In the genomic region with DNA sequence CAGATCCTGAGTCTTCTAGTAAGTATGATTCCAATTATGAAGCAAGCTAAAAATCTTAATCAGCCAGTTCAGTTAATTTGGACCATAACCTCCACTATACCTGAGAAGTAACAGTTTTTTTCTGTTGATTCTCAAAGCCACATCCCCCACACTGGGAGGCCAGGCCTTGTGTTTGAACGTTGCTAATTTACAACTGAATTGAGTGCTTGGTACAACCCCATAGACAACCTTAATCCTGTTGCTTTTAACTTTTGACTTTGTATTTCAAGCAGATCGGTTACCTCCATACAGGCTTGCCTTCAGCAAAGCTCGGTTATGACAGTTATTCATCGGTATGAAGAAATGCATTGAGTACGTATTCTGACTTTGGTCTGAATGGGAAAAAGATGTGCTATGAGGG, we compare ENCODE assay signal across 20 mouse cellular contexts.
DNase-seq lines count a peak whose midpoint lies in the region; TF ChIP-seq lines count a peak whose summit lies in the region.
"Had no signal": no experiment of that assay in that cellular context is flagged by ENCODE, and none has a peak within 500 bp of the region (broad histone marks: within the 10 kb centered on the region; RNA-seq: fewer than 3 reads in every experiment).

No protein-coding gene starts in this region.

- in situ Hi-C loops in ES-E14 (cut with MboI; ENCODE audit: low sequenced_read_pairs in 2 of 2, unreplicated experiment in 2 of 2) = no loop called here

- TF ChIP-seq CTCF in E14TG2a.4 (conservative IDR thresholded peaks at IDR 0.05; ENCODE audit: low read length) = no peak
- TF ChIP-seq CTCF in ES-Bruce4 (IDR thresholded peaks at IDR 0.05; ENCODE audit: low read depth, low read length) = no peak

- TF ChIP-seq EP300 in ES-Bruce4 (IDR thresholded peaks at IDR 0.05; ENCODE audit: insufficient read depth, low read depth, low read length) = no peak

- H3K27ac ChIP-seq in ES-Bruce4 (ENCODE audit: insufficient read depth, low read length) (peak overlapping the region; percentile 56; the same call in 1 of the 2 replicates), ES-E14 (ENCODE audit: insufficient read depth, low read depth, low read length, poor library complexity, severe bottlenecking) (peak overlapping the region; percentile 81; the same call in 1 of the 2 replicates)
- H3K27ac ChIP-seq: embryonic facial prominence, embryonic 10.5 days; embryonic facial prominence, embryonic 12.5 days; forebrain, embryonic 13.5 days; forebrain, embryonic 15.5 days had no signal

- H3K9me3 ChIP-seq in E14TG2a.4 (ENCODE audit: low read length) = peaks cover 15% of the 10 kb centered on the region
- no peaks in the 10 kb centered on the region; the same call in 1 of the 2 replicates for H3K9me3 ChIP-seq in ES-Bruce4 (replicated peaks; ENCODE audit: control insufficient read depth, insufficient read depth, low read length, poor library complexity, severe bottlenecking)
- H3K9me3 ChIP-seq in ES-E14 (ENCODE audit: control insufficient read depth, insufficient read depth, low read depth, low read length) = no peaks in the 10 kb centered on the region
- H3K9me3 ChIP-seq: embryonic facial prominence, embryonic 10.5 days; embryonic facial prominence, embryonic 12.5 days; forebrain, embryonic 13.5 days; forebrain, embryonic 15.5 days had no signal

- H3K9ac ChIP-seq in ES-Bruce4 (ENCODE audit: low read depth, poor library complexity, severe bottlenecking) = no peak overlapping the region
- no peak overlapping the region for H3K9ac ChIP-seq in ES-E14 (ENCODE audit: insufficient read depth, low read depth, low read length, poor library complexity, severe bottlenecking)
- H3K9ac ChIP-seq: embryonic facial prominence, embryonic 12.5 days; forebrain, embryonic 13.5 days; forebrain, embryonic 15.5 days; forebrain, postnatal 0 days had no signal

- TF ChIP-seq POLR2A in ES-Bruce4 (IDR thresholded peaks at IDR 0.05; ENCODE audit: insufficient read depth, low read length) = no peak

- H3K4me3 ChIP-seq in E14TG2a.4 (replicated peaks; ENCODE audit: low read length) (peak overlapping the region; percentile 54), ES-Bruce4 (ENCODE audit: low read depth, low read length) (no peak overlapping the region), ES-E14 (ENCODE audit: insufficient read depth in 1 of 2, low read depth in 1 of 2, low read length in 2 of 2, poor library complexity in 1 of 2, severe bottlenecking in 1 of 2) (peak overlapping the region in 1 of 2 experiments; percentile 16; a peak in 1 of 4 replicates)
- H3K4me3 ChIP-seq: embryonic facial prominence, embryonic 10.5 days; embryonic facial prominence, embryonic 12.5 days; forebrain, embryonic 13.5 days; forebrain, embryonic 15.5 days had no signal

- H3K4me1 ChIP-seq in E14TG2a.4 (replicated peaks; ENCODE audit: low read depth, low read length) (peaks cover 48% of the 10 kb centered on the region), ES-Bruce4 (ENCODE audit: control insufficient read depth, insufficient read depth, low read length) (no peaks in the 10 kb centered on the region), ES-E14 (ENCODE audit: control insufficient read depth in 2 of 2, insufficient read depth in 2 of 2, low read length in 2 of 2, poor library complexity in 1 of 2) (peaks cover 10 to 11% of the 10 kb centered on the region in 2 experiments)
- H3K4me1 ChIP-seq: embryonic facial prominence, embryonic 10.5 days; embryonic facial prominence, embryonic 12.5 days; forebrain, embryonic 13.5 days; forebrain, embryonic 15.5 days had no signal

- peak; percentile 26 for DNase-seq in ES-E14 (ENCODE audit: low read depth, low spot score)
- peak; percentile 36 for DNase-seq in ZHBTc4 (ENCODE audit: low read depth, low spot score)
- no peak for DNase-seq in frontal cortex, postnatal 36 days (ENCODE audit: low spot score in 2 of 2)
- no peak for DNase-seq in frontal cortex, postnatal 25 days (ENCODE audit: low spot score in 2 of 2)
- DNase-seq in cerebellum, adult 8-10 months = no peak
- DNase-seq: adrenal gland, adult 2 months; adrenal gland, postnatal 10 days; adrenal gland, postnatal 25 days; cerebellum, adult 11 months; cerebellum, adult 18-20 months; cerebellum, adult 9-10 months; cerebellum, postnatal 10 days; cerebellum, postnatal 25 days; forebrain, postnatal 0 days had no signal

- H3K27me3 ChIP-seq in E14TG2a.4 (ENCODE audit: insufficient read depth, low read length) = no peaks in the 10 kb centered on the region
- no peaks in the 10 kb centered on the region for H3K27me3 ChIP-seq in ES-Bruce4 (ENCODE audit: control insufficient read depth, insufficient read depth, low read length, poor library complexity, severe bottlenecking)
- H3K27me3 ChIP-seq: embryonic facial prominence, embryonic 12.5 days; forebrain, embryonic 13.5 days; forebrain, embryonic 15.5 days had no signal

- H3K36me3 ChIP-seq in E14TG2a.4 (ENCODE audit: insufficient read depth, low read length) = no peaks in the 10 kb centered on the region; the same call in 1 of the 2 replicates
- no peaks in the 10 kb centered on the region for H3K36me3 ChIP-seq in ES-Bruce4 (ENCODE audit: control insufficient read depth, insufficient read depth, low read length, poor library complexity, severe bottlenecking)
- no peaks in the 10 kb centered on the region for H3K36me3 ChIP-seq in ES-E14 (ENCODE audit: control insufficient read depth, insufficient read depth, low read length, poor library complexity, severe bottlenecking)
- H3K36me3 ChIP-seq: embryonic facial prominence, embryonic 10.5 days; embryonic facial prominence, embryonic 12.5 days; forebrain, embryonic 15.5 days had no signal

TF ChIP-seq in ES-E14, 5 proteins besides CTCF, POLR2A, EP300 and RAD21:
- TF ChIP-seq ZC3H11A (IDR thresholded peaks at IDR 0.05; ENCODE audit: borderline replicate concordance, low read depth, low read length) = no peak
- TF ChIP-seq ZNF384 (IDR thresholded peaks at IDR 0.05; ENCODE audit: low read depth, low read length) = peak; percentile 35; the same call in 1 of the 2 replicates

Comparison
In these comparisons a context has a peak if more than half of its experiments do, and no peak if none do; other contexts are left out.
1. DNase-seq: peak in ES-E14 (single experiment) and ZHBTc4 (single experiment); none in frontal cortex, postnatal 36 days (0 of 2), frontal cortex, postnatal 25 days (0 of 2) and cerebellum, adult 8-10 months (single experiment).